Mouse (Mus musculus) bone marrow, adult 2 months (tissue): ENCODE data around the gene Atf5.

Experiments used
- CTCF ChIP-seq: fragments of 200-500 bp; IDR thresholded peaks from 2 replicates; pipeline ENCODE4 v1.5.1; 2011; ENCODE audit warnings: low read length, control low read depth; ENCODE audit not compliant: control insufficient read depth, insufficient read depth
- POLR2A ChIP-seq: fragments of 200-500 bp; IDR thresholded peaks from 2 replicates; pipeline ENCODE4 v1.6.1; 2011; ENCODE audit warnings: low read depth, mild to moderate bottlenecking, control low read depth, low read length, borderline replicate concordance; ENCODE audit not compliant: control insufficient read depth

- TF ChIP-seq CTCF (no peak), POLR2A (no peak)
Measured at GRCm38 (mm10) chr7:44853065-44853464, 36.6 kb upstream of the Atf5 start.
